Mouse (Mus musculus) limb, embryonic 12.5 days (tissue): Measurements from ENCODE around the gene Kdsr. TPM values are rescaled to one million over a fixed set of nuclear protein-coding genes. Genes with fewer than 3 reads are reported as not detected.

Source experiments
- ATAC-seq: fragments of 200-750 bp; cut with Nextera tagmentation; 2 replicates; pipeline ENCODE4 v1.8.0; 2017; ENCODE audit warnings: low read depth, moderate TSS enrichment; ENCODE audit not compliant: insufficient number of reproducible peaks, insufficient read depth, low FRiP score, low TSS enrichment
- H3K27ac ChIP-seq: fragments of 300-500 bp; sonication (generic); 2 replicates; pipeline ENCODE4 v1.5.1; 2016; ENCODE audit warnings: mild to moderate bottlenecking, moderate library complexity
- H3K27me3 ChIP-seq: fragments of 300-500 bp; sonication (generic); 2 replicates; pipeline ENCODE4 v1.6.1; 2016; ENCODE audit warnings: mild to moderate bottlenecking, moderate library complexity
- H3K36me3 ChIP-seq: fragments of 300-500 bp; sonication (generic); 2 replicates; pipeline ENCODE4 v1.6.1; 2016; ENCODE audit warnings: mild to moderate bottlenecking, moderate library complexity
- H3K4me1 ChIP-seq: fragments of 300-500 bp; sonication (generic); replicated peaks from 2 replicates; pipeline ENCODE4 v1.6.1; 2016
- H3K4me2 ChIP-seq: fragments of 300-500 bp; sonication (generic); 2 replicates; pipeline ENCODE4 v1.6.1; 2016; ENCODE audit warnings: mild to moderate bottlenecking, moderate library complexity
- H3K4me3 ChIP-seq: fragments of 300-500 bp; sonication (generic); replicated peaks from 2 replicates; pipeline ENCODE4 v1.5.1; 2016; ENCODE audit warnings: mild to moderate bottlenecking
- H3K9ac ChIP-seq: fragments of 300-500 bp; sonication (generic); replicated peaks from 2 replicates; pipeline ENCODE4 v1.6.1; 2016; ENCODE audit warnings: mild to moderate bottlenecking, moderate library complexity
- H3K9me3 ChIP-seq: fragments of 300-500 bp; sonication (generic); 2 replicates; pipeline ENCODE4 v1.6.1; 2016; ENCODE audit warnings: mild to moderate bottlenecking, moderate library complexity
- WGBS: fragments of 180-500 bp; shearing (Covaris S2); methylation state at CpG from one replicate; pipeline ENCODE4 v1.1.7; 2016; 5-methylcytosine and 5-hydroxymethylcytosine counted together
- polyA plus RNA-seq: library from polyadenylated mRNA; unstranded; fragments of >200 nt; fragmentation: Nextera tagmentation; extraction: Ambion mirVana; gene quantifications from 2 replicates; pipeline ENCODE4 v1.2.1, GENCODE M21; 2016

Gene Kdsr
- polyA plus RNA-seq, 1 experiment from 2014 or later, result 13.0 TPM

GRCm38 (mm10) chr1:106712330-106712729, 47.2 kb downstream of the Kdsr start:
- Histone ChIP-seq H3K9me3 (no peaks in the 10 kb centered on the region), H3K4me3 (peak overlapping the region; percentile 73), H3K4me1 (peaks cover 29% of the 10 kb centered on the region), H3K9ac (peak overlapping the region; percentile 87), H3K27ac (no peak overlapping the region), H3K27me3 (no peaks in the 10 kb centered on the region; the same call in 1 of the 2 replicates), H3K4me2 (peak overlapping the region; percentile 87), H3K36me3 (no peaks in the 10 kb centered on the region)
- no peak for ATAC-seq
- WGBS, result 10% methylated on average over 22 of the region's 22 CpGs

- no peaks in the 10 kb centered on the region for H3K36me3 ChIP-seq
- ATAC-seq, result no peak
- H3K9ac ChIP-seq, result peak overlapping the region; percentile 87; the same call in 1 of the 2 replicates
- H3K4me2 ChIP-seq, result peak overlapping the region; percentile 87
- 0 out of 2 replicates have a peak overlapping the region, but pooled peaks have one; percentile 18 for H3K27ac ChIP-seq
- 61% methylated on average over 12 of the region's 12 CpGs for WGBS
- peak overlapping the region; percentile 73 for H3K4me3 ChIP-seq
- H3K4me1 ChIP-seq, result peaks cover 29% of the 10 kb centered on the region
- no peaks in the 10 kb centered on the region for H3K9me3 ChIP-seq
- no peaks in the 10 kb centered on the region; the same call in 1 of the 2 replicates for H3K27me3 ChIP-seq
Observed at GRCm38 (mm10) chr1:106711356-106712125, 48.0 kb downstream of the Kdsr start.

GRCm38 (mm10) chr1:106710202-106710601, 49.3 kb downstream of the Kdsr start:
- H3K9me3 ChIP-seq, result no peaks in the 10 kb centered on the region
- WGBS, result 94% methylated on average over 7 of the region's 7 CpGs
- no peaks in the 10 kb centered on the region for H3K36me3 ChIP-seq
- no peaks in the 10 kb centered on the region for H3K27me3 ChIP-seq
- no peak overlapping the region for H3K9ac ChIP-seq
- peak overlapping the region; percentile 87 for H3K4me2 ChIP-seq
- H3K4me3 ChIP-seq, result peak overlapping the region; percentile 21; the same call in 1 of the 2 replicates
- no peak for ATAC-seq
- peaks cover 29% of the 10 kb centered on the region for H3K4me1 ChIP-seq
- H3K27ac ChIP-seq, result no peak overlapping the region

GRCm38 (mm10) chr1:106707036-106707880, 52.3 kb downstream of the Kdsr start:
- WGBS, result 73% methylated on average over 6 of the region's 6 CpGs
- H3K9ac ChIP-seq, result no peak overlapping the region

GRCm38 (mm10) chr1:106703183-106703582, 56.3 kb downstream of the Kdsr start:
- no peak for ATAC-seq
- no peak overlapping the region for H3K4me2 ChIP-seq
- H3K36me3 ChIP-seq, result no peaks in the 10 kb centered on the region; the same call in 1 of the 2 replicates
- H3K4me3 ChIP-seq, result no peak overlapping the region
- H3K9me3 ChIP-seq, result no peaks in the 10 kb centered on the region
- H3K27me3 ChIP-seq, result no peaks in the 10 kb centered on the region
- peaks cover 6% of the 10 kb centered on the region for H3K4me1 ChIP-seq
- WGBS, result 76% methylated on average over 3 of the region's 3 CpGs
- no peak overlapping the region for H3K9ac ChIP-seq
- no peak overlapping the region for H3K27ac ChIP-seq

More at GRCm38 (mm10) chr1:106707036-106707880, 52.3 kb downstream of the Kdsr start:
- peaks cover 17% of the 10 kb centered on the region for H3K4me1 ChIP-seq
- H3K9me3 ChIP-seq, result no peaks in the 10 kb centered on the region
- H3K4me3 ChIP-seq, result no peak overlapping the region
- no peak overlapping the region for H3K4me2 ChIP-seq
- no peak overlapping the region for H3K27ac ChIP-seq
- ATAC-seq, result no peak
- no peaks in the 10 kb centered on the region; the same call in 1 of the 2 replicates for H3K36me3 ChIP-seq
- H3K27me3 ChIP-seq, result no peaks in the 10 kb centered on the region

GRCm38 (mm10) chr1:106702471-106703175, 56.9 kb downstream of the Kdsr start:
- no peak for ATAC-seq
- no peak overlapping the region for H3K9ac ChIP-seq
- H3K4me3 ChIP-seq, result no peak overlapping the region
- H3K9me3 ChIP-seq, result no peaks in the 10 kb centered on the region
- WGBS, result 75% methylated on average over 4 of the region's 4 CpGs
- no peaks in the 10 kb centered on the region; the same call in 1 of the 2 replicates for H3K36me3 ChIP-seq
- no peak overlapping the region for H3K4me2 ChIP-seq
- H3K27ac ChIP-seq, result no peak overlapping the region
- H3K4me1 ChIP-seq, result peaks cover 6% of the 10 kb centered on the region
- no peaks in the 10 kb centered on the region for H3K27me3 ChIP-seq

- H3K9me3 ChIP-seq, result no peaks in the 10 kb centered on the region
- ATAC-seq, result no peak
- H3K27ac ChIP-seq, result no peak overlapping the region
- no peaks in the 10 kb centered on the region for H3K27me3 ChIP-seq
- H3K4me1 ChIP-seq, result peaks cover 6% of the 10 kb centered on the region; the same call in 1 of the 2 replicates
- H3K9ac ChIP-seq, result no peak overlapping the region
- 93% methylated on average over 9 of the region's 9 CpGs for WGBS
- H3K36me3 ChIP-seq, result no peaks in the 10 kb centered on the region; the same call in 1 of the 2 replicates
- no peak overlapping the region for H3K4me2 ChIP-seq
- H3K4me3 ChIP-seq, result no peak overlapping the region
Observed at GRCm38 (mm10) chr1:106700520-106701114, 58.9 kb downstream of the Kdsr start.

- no peaks in the 10 kb centered on the region; the same call in 1 of the 2 replicates for H3K36me3 ChIP-seq
- H3K27ac ChIP-seq, result no peak overlapping the region
- 83% methylated on average over 5 of the region's 5 CpGs for WGBS
- H3K27me3 ChIP-seq, result no peaks in the 10 kb centered on the region
- no peaks in the 10 kb centered on the region for H3K9me3 ChIP-seq
- no peak for ATAC-seq
- H3K4me3 ChIP-seq, result no peak overlapping the region
- H3K9ac ChIP-seq, result no peak overlapping the region
- H3K4me2 ChIP-seq, result no peak overlapping the region
- H3K4me1 ChIP-seq, result peaks cover 6% of the 10 kb centered on the region; the same call in 1 of the 2 replicates
Observed at GRCm38 (mm10) chr1:106696472-106696871, 63.1 kb downstream of the Kdsr start.

- Histone ChIP-seq H3K4me3 (no peak overlapping the region), H3K4me1 (peaks cover 6% of the 10 kb centered on the region; the same call in 1 of the 2 replicates), H3K27me3 (no peaks in the 10 kb centered on the region), H3K4me2 (no peak overlapping the region), H3K27ac (no peak overlapping the region), H3K9me3 (no peaks in the 10 kb centered on the region), H3K9ac (no peak overlapping the region), H3K36me3 (no peaks in the 10 kb centered on the region; the same call in 1 of the 2 replicates)
- no peak for ATAC-seq
- 89% methylated on average over 4 of the region's 4 CpGs for WGBS
Observed at GRCm38 (mm10) chr1:106695649-106696048, 63.9 kb downstream of the Kdsr start.

GRCm38 (mm10) chr1:106694316-106694715, 65.2 kb downstream of the Kdsr start:
- Histone ChIP-seq H3K4me3 (no peak overlapping the region), H3K4me2 (no peak overlapping the region), H3K36me3 (no peaks in the 10 kb centered on the region; the same call in 1 of the 2 replicates), H3K9me3 (no peaks in the 10 kb centered on the region), H3K4me1 (peaks cover 4% of the 10 kb centered on the region; the same call in 1 of the 2 replicates), H3K9ac (no peak overlapping the region), H3K27ac (no peak overlapping the region), H3K27me3 (no peaks in the 10 kb centered on the region)
- WGBS, result 90% methylated on average over 6 of the region's 6 CpGs
- no peak for ATAC-seq
